ENCODE assay signal across 29 mouse cellular contexts in genomic region chr12:88605939-88606338, GRCm38 (mm10).
"Had no signal": no experiment of that assay in that cellular context is flagged by ENCODE, and none has a peak within 500 bp of the region (broad histone marks: within the 10 kb centered on the region; RNA-seq: fewer than 3 reads in every experiment).

No protein-coding gene starts in this region.

- H3K9me3 ChIP-seq: heart, embryonic 15.5 days; hindbrain, embryonic 13.5 days; hindbrain, embryonic 15.5 days; kidney, embryonic 15.5 days; limb, embryonic 10.5 days; limb, embryonic 12.5 days; liver, embryonic 13.5 days; liver, embryonic 15.5 days had no signal

- H3K27ac ChIP-seq: heart, adult 2 months; heart, embryonic 13.5 days; heart, embryonic 15.5 days; hindbrain, embryonic 13.5 days; hindbrain, embryonic 15.5 days; hindbrain, postnatal 0 days; kidney, embryonic 15.5 days; kidney, postnatal 0 days; layer of hippocampus, adult 2 months; left cerebral cortex, adult 2 months; limb, embryonic 10.5 days; limb, embryonic 12.5 days; liver, embryonic 13.5 days; liver, embryonic 15.5 days had no signal

- H3K36me3 ChIP-seq: heart, embryonic 13.5 days; heart, embryonic 15.5 days; hindbrain, embryonic 13.5 days; hindbrain, embryonic 15.5 days; kidney, embryonic 15.5 days; limb, embryonic 10.5 days; limb, embryonic 12.5 days; liver, embryonic 13.5 days; liver, embryonic 15.5 days had no signal

- DNase-seq: gastrocnemius, postnatal 14 days; gastrocnemius, postnatal 36 days; heart, adult 11 months; heart, adult 2 months; heart, postnatal 14 days; heart, postnatal 36 days; kidney, adult 11 months; kidney, adult 2 months; kidney, adult 9 months; kidney, postnatal 14 days; kidney, postnatal 4 days; liver; liver, embryonic 13.5 days; liver, postnatal 0 days had no signal

- H3K9ac ChIP-seq: heart, embryonic 13.5 days; heart, embryonic 15.5 days; hindbrain, embryonic 13.5 days; hindbrain, embryonic 15.5 days; kidney, embryonic 15.5 days; limb, embryonic 12.5 days; liver, embryonic 13.5 days; liver, embryonic 15.5 days; liver, postnatal 0 days had no signal

- H3K4me1 ChIP-seq: heart, embryonic 13.5 days; heart, embryonic 15.5 days; hindbrain, embryonic 13.5 days; hindbrain, embryonic 15.5 days; kidney, embryonic 15.5 days; limb, embryonic 10.5 days; limb, embryonic 12.5 days; liver, embryonic 13.5 days; liver, embryonic 15.5 days had no signal

- ATAC-seq: hindbrain, postnatal 0 days; intestine, embryonic 16.5 days; liver, postnatal 0 days had no signal

- H3K4me2 ChIP-seq: heart, embryonic 11.5 days; heart, embryonic 13.5 days; heart, embryonic 15.5 days; hindbrain, embryonic 13.5 days; hindbrain, embryonic 15.5 days; kidney, embryonic 15.5 days; limb, embryonic 12.5 days; liver, embryonic 11.5 days; liver, embryonic 13.5 days; liver, embryonic 15.5 days had no signal

- H3K27me3 ChIP-seq: heart, embryonic 13.5 days; heart, embryonic 15.5 days; hindbrain, embryonic 13.5 days; hindbrain, embryonic 15.5 days; kidney, embryonic 15.5 days; limb, embryonic 12.5 days; liver, embryonic 13.5 days; liver, embryonic 15.5 days had no signal

- H3K4me3 ChIP-seq: heart, adult 2 months; heart, embryonic 13.5 days; heart, embryonic 15.5 days; hindbrain, embryonic 13.5 days; hindbrain, embryonic 15.5 days; kidney, embryonic 15.5 days; layer of hippocampus, adult 2 months; left cerebral cortex, adult 2 months; limb, embryonic 10.5 days; limb, embryonic 12.5 days; liver, embryonic 13.5 days; liver, embryonic 15.5 days had no signal
